Mouse (Mus musculus) embryo, embryonic 10.5 days (tissue): Measurements from ENCODE around the gene Cdca8.
"Not testable (repeated sequence)": the region's sequence is repeated elsewhere in the genome, so short reads cannot be mapped to it uniquely, and the experiment has no call there.

Source experiments
- DNase-seq: peaks from one replicate; pipeline ENCODE4 v3.0.0-alpha.2; 2015; ENCODE audit warnings: low spot score

Cdca8 gene

GRCm38 (mm10) chr4:124939211-124939610, at the start of gene Cdca8:
Gene Cdca8, minus strand, starts transcription at chr4:124939311.
- DNase-seq = not testable (repeated sequence)

GRCm38 (mm10) chr4:124988382-124988781, 49.3 kb upstream of the Cdca8 start:
- DNase-seq = no peak

GRCm38 (mm10) chr4:124987711-124988097, 48.6 kb upstream of the Cdca8 start:
- DNase-seq = no peak

- no peak for DNase-seq
Observed at GRCm38 (mm10) chr4:124986739-124987710, 47.9 kb upstream of the Cdca8 start.

- peak; percentile 47 for DNase-seq
Observed at GRCm38 (mm10) chr4:124985671-124986602, 46.8 kb upstream of the Cdca8 start, which contains the start of gene Rspo1. Gene Rspo1, plus strand, starts transcription at chr4:124986430.

- DNase-seq = no peak
Observed at GRCm38 (mm10) chr4:124984871-124985670, 46.0 kb upstream of the Cdca8 start.

GRCm38 (mm10) chr4:124983893-124984526, 44.9 kb upstream of the Cdca8 start:
- DNase-seq = peak; percentile 52

- DNase-seq = no peak
Observed at GRCm38 (mm10) chr4:124978201-124978600, 39.1 kb upstream of the Cdca8 start.

GRCm38 (mm10) chr4:124973296-124973695, 34.2 kb upstream of the Cdca8 start:
- no peak for DNase-seq

- DNase-seq = peak; percentile 80
Observed at GRCm38 (mm10) chr4:124972316-124972715, 33.2 kb upstream of the Cdca8 start.

GRCm38 (mm10) chr4:124971094-124971493, 32.0 kb upstream of the Cdca8 start:
- no peak for DNase-seq

GRCm38 (mm10) chr4:124970677-124971076, 31.6 kb upstream of the Cdca8 start:
- DNase-seq = no peak

- DNase-seq = no peak
Observed at GRCm38 (mm10) chr4:124970194-124970593, 31.1 kb upstream of the Cdca8 start.

GRCm38 (mm10) chr4:124969219-124969848, 30.2 kb upstream of the Cdca8 start:
- DNase-seq = no peak

- no peak for DNase-seq
Observed at GRCm38 (mm10) chr4:124968711-124969110, 29.6 kb upstream of the Cdca8 start.

GRCm38 (mm10) chr4:124964912-124965599, 25.9 kb upstream of the Cdca8 start:
- DNase-seq = peak; percentile 82

GRCm38 (mm10) chr4:124962576-124962975, 23.5 kb upstream of the Cdca8 start:
- DNase-seq = no peak

GRCm38 (mm10) chr4:124960940-124961339, 21.8 kb upstream of the Cdca8 start:
- no peak for DNase-seq

- no peak for DNase-seq
Observed at GRCm38 (mm10) chr4:124959062-124959461, 20.0 kb upstream of the Cdca8 start.

- DNase-seq = no peak
Observed at GRCm38 (mm10) chr4:124957284-124957683, 18.2 kb upstream of the Cdca8 start.
